Mouse (Mus musculus) skeletal muscle tissue, postnatal 0 days (tissue): ENCODE measurements around the gene Shisa5. TPM values are rescaled to one million over a fixed set of nuclear protein-coding genes. Genes with fewer than 3 reads are reported as not detected.

Experiments
- polyA plus RNA-seq: library from polyadenylated mRNA; unstranded; fragments of >200 nt; fragmentation: Nextera tagmentation; extraction: Ambion mirVana; gene quantifications from 2 replicates; pipeline ENCODE4 v1.2.1, GENCODE M21; 2015

Shisa5 gene
- 47.1 and 63.1 TPM in 2 replicates for polyA plus RNA-seq

DNA sequence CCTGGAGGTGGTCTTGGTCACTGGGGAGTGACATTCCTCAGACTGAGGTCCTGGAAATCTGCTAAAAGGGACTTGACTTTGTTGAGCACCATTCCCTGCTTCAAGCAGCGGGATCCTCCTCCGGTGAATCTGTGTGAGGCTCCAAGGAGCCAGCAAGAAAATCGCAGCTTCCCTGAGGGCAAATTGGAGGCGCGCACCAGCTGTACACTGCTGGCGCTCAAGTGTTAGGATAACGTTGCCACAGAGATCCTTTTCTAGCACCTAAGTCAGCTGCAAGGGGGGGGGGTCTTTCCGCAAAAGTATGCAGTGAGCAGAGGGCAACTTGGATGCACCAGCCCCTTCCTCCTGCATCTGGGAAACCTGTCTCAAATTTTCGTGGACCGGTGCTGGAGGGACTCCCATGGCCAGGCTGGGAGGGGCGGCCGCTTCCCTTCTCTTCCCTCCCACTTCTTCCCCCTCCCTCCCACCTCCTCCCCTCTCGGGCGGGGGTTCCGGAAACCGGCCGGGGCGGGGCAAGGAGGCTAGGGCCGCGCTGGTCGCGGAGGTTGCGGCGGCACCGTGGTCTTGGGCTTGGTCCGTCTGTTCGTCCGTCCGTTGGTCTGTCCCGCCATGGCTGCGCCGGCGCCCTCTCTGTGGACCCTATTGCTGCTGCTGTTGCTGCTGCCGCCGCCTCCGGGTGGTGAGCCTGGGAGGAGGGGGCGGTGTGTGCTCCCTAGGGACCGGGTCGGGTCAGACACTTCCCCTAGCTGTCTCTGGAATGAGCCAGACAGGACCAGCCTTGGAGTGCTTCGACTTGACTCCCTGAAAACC is at the start of gene Shisa5:
Shisa5 (plus strand) TSS at position 480 of the 810 bp plus-strand sequence.

DNA sequence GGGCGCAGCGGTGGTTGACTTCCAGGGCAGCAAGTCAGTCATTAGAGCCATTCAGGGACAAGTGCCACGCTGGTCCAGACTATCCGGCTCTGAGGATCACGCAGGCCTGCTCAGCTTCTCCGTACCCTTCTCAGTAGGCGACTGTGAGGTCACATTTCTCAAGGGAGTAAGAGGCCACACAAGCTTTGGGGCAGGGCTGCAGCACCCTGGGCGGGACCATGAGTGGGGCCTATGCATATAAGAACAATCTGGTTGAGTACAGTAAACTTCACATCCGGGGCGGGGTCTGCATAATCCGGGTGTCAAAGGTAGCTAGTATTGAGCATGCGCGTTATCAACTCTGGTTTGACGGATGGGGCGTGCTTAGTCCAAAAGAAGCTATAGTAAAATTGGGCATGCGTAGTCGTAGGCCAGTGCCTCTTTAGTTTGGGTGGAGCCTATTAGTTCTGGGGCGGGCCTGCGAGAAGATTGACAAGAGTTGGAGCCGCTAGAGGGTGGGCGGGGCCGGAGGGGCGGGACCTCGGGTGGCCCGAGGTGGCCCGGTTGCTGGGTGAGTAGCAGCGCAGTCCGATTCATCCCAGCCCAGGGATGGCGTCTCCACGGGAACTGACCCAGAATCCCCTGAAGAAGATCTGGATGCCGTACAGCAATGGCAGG is 46.8 kb upstream of the Shisa5 start, which contains the start of gene Pfkfb4:
Pfkfb4 (plus strand) TSS at position 351 of the 657 bp plus-strand sequence.

GRCm38 (mm10) chr9:109059136-109059903 is 21.0 kb downstream of the Shisa5 start, which contains the start of gene Trex1:
Gene Trex1, minus strand, starts transcription at chr9:109059734.

DNA sequence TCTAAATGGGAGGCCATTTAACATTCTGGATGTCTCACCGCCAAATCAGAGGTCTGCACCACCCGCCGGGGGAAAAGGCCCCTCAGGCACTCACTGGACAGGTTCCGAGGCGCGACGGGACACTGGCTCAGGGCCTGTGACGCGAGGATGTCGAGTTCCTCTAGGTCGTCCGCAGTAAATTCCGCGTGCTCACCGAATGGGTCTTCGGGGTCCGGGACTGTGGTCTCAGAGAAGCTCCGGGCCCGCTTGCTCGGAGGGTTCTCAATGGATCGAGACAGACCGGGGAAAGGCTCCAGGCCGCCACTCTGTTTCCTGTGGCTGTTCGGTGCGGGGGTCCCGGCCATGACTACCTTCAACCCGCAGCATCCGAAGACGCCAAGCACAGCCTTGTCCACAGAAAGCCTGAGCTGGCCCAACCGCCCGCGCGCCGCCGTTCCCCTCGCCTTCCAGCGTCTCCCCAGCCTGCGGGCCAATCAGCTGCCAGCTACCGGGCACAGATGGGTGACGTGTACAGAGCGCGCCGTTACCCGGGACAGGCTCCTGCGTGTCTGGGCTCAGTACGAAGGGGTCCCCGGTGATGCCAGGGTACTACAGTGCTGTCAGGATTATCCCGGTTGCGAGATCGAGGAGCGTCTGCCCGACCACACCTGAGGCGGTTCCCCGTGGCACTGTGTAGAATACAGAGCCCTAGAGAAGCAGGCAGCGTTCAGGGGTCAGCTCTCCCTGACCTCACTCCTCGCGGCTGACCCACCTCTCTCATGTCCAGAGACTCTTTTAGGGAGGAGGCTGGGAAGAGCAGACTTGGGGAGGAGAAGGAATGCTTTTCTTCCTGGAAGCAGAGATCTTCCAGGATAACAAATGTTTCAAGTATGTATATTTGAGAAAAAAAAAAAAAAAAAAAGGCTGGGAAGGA is 35.6 kb downstream of the Shisa5 start, which contains the start of gene Atrip:
Atrip (minus strand) TSS at position 464 of the 913 bp plus-strand sequence.

DNA sequence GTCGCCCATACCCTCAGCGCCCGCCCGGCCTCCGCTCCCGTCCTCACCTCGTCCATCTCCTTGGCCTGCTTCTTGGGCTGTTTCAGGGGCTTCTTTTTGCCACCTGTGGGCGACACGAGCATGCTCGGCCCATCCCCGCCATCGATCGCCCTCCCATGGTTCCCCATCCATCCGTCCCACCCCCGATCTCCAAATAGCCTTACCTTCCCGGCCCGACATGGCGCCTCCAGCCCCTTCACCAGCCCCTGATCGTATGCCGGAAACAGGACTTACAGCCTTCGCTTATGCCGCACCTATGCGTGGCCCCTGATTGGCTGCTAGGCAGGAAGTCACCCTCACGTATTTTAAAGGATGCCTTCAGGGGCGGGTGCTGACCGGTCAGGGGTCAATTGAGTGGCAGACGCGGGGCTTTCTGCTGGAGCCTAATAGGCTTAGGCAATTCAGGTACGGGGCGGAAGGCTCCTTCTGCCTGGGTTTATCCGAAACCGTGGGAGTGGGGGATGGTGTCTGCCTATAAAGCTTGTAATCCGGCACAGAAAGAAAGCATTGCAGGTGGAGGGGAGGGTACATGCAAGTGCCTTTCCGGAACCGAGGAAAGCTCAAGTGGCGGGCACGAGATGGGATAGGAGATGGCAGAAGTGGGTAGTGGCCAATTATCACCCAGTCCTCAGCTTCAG is 43.9 kb downstream of the Shisa5 start, which contains the start of the genes Ccdc51 and Tma7:
Ccdc51 (plus strand) TSS at position 370 of the 677 bp plus-strand sequence.
Tma7 (minus strand) TSS at position 464 of the 677 bp plus-strand sequence.

DNA sequence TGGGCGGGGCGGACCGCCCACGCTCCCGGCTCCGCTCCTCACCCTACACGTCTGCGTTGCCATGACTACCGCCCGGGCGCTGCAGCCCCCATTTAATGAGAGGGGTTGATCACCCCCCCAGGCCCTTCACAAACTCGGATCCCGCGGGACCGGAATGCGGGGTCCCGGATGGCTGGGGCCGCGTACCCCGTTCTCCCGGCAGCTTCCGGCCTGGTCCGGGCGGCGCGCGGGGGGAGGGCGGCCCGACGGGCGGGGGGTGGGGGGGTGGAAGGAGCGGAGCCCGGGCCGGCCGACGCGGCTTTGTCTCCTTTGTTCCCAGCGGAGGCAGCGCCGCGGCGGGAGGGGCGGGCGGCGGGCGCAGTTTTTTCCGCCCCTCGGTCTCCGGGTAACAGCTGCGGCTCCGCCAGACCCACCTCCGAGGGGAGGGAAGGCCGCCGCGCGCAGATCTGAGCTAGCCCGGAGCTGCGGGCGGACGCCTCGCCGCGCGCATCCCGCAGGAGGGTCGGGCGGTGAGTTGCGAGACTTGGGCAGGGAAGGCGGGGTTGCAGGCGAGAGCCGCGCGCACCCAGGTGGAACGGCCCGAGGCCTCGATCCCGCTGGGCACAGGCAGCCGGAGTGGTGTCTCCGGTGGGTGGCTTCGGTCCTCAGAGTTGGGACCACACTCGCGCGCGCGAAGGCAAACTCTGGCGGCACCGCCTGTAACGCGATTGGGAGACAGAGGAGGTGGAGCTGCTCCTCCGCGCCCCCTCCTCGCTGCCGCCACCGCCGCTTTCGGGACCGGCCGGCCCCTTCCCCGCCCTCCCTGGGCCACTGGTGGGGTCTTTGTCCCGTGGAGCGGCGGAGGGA is 57.0 kb downstream of the Shisa5 start, which contains the start of gene Plxnb1:
Plxnb1 (plus strand) TSS at position 253 of the 846 bp plus-strand sequence.

Other genes with a start within 250 kb of the Shisa5 start
- 6.4 and 6.5 TPM in 2 replicates for gene Nckipsd, start 230.2 kb upstream of the Shisa5 start, polyA plus RNA-seq
- 0.06 TPM in 2 replicates for gene Celsr3, start 212.2 kb upstream of the Shisa5 start, polyA plus RNA-seq
- gene Slc26a6, start 185.3 kb upstream of the Shisa5 start, polyA plus RNA-seq: 5.1 and 5.2 TPM in 2 replicates
- not detected in 2 replicates for gene Tmem89, start 123.9 kb upstream of the Shisa5 start, polyA plus RNA-seq
- 871 and 963 TPM in 2 replicates for gene Uqcrc1, start 101.9 kb upstream of the Shisa5 start, polyA plus RNA-seq
- gene Col7a1, start 85.0 kb upstream of the Shisa5 start, polyA plus RNA-seq: 3.6 and 4.5 TPM in 2 replicates
- gene Ucn2, start 52.6 kb upstream of the Shisa5 start, polyA plus RNA-seq: 0.13 TPM in 1 of 2 replicates, not detected in the other
- 7.3 and 8.6 TPM in 2 replicates for gene Pfkfb4, start 46.8 kb upstream of the Shisa5 start, polyA plus RNA-seq
- 14.9 and 15.0 TPM in 2 replicates for gene Trex1, start 21.2 kb downstream of the Shisa5 start, polyA plus RNA-seq
- 11.8 and 12.3 TPM in 2 replicates for gene Atrip, start 35.6 kb downstream of the Shisa5 start, polyA plus RNA-seq
- gene Ccdc51, start 43.9 kb downstream of the Shisa5 start, polyA plus RNA-seq: 11.0 and 11.6 TPM in 2 replicates
- 322 and 363 TPM in 2 replicates for gene Tma7, start 44.0 kb downstream of the Shisa5 start, polyA plus RNA-seq
- gene Plxnb1, start 56.8 kb downstream of the Shisa5 start, polyA plus RNA-seq: 0.74 and 0.87 TPM in 2 replicates
- not detected in 2 replicates for gene Fbxw21, start 123.5 kb downstream of the Shisa5 start, polyA plus RNA-seq
- not detected in 2 replicates for gene Fbxw13, start 157.4 kb downstream of the Shisa5 start, polyA plus RNA-seq
- not detected in 2 replicates for gene Fbxw20, start 196.2 kb downstream of the Shisa5 start, polyA plus RNA-seq
- not detected in 2 replicates for gene Fbxw14, start 249.1 kb downstream of the Shisa5 start, polyA plus RNA-seq